Mouse (Mus musculus) liver, adult 2 months (tissue): ENCODE results near the gene Gm20479.

ENCODE experiments used
- CTCF ChIP-seq: fragments of 200-500 bp; IDR thresholded peaks from 2 replicates; pipeline ENCODE4 v1.5.1; 2011; ENCODE audit warnings: low read depth, low read length, control low read depth
- POLR2A ChIP-seq: fragments of 200-500 bp; IDR thresholded peaks from 2 replicates; pipeline ENCODE4 v1.6.1; 2011; ENCODE audit warnings: low read length, control low read depth; ENCODE audit not compliant: insufficient read depth; ENCODE audit errors: extremely low read depth

GRCm38 (mm10) chr7:27328161-27328560, 29.1 kb downstream of the Gm20479 start:
- TF ChIP-seq CTCF (no peak), POLR2A (no peak)
